Comparison of ENCODE assay signal across 11 mouse cellular contexts in genomic region chr2:164414581-164414980, GRCm38 (mm10). TPM values are rescaled to one million over a fixed set of nuclear protein-coding genes. Genes with fewer than 3 reads are reported as not detected.
DNase-seq lines count a peak whose midpoint lies in the region; ATAC-seq and TF ChIP-seq lines count a peak whose summit lies in the region.
"Had no signal": no experiment of that assay in that cellular context is flagged by ENCODE, and none has a peak within 500 bp of the region (broad histone marks: within the 10 kb centered on the region; RNA-seq: fewer than 3 reads in every experiment).

No protein-coding gene starts in this region.

- no peak for ATAC-seq in stomach, embryonic 14.5 days (ENCODE audit: insufficient number of reproducible peaks, insufficient read depth, low FRiP score, low read depth)
- ATAC-seq in stomach, postnatal 0 days (ENCODE audit: low FRiP score, low TSS enrichment), result no peak
- 0 out of 2 replicates have a peak, but pooled peaks have one; percentile 3 for ATAC-seq in granulocyte monocyte progenitor cell, adult 5-6 weeks (replicated peaks; ENCODE audit: poor library complexity, severe bottlenecking)
- ATAC-seq in liver, postnatal 0 days, result no peak

- DNase-seq in stomach, postnatal 0 days (ENCODE audit: low spot score), result no peak
- no peak for DNase-seq in liver, postnatal 0 days
- DNase-seq in cerebellum, adult 11-12 months, result no peak
- no peak for DNase-seq in right cerebral cortex, postnatal 36 days (ENCODE audit: low spot score in 2 of 2)
- DNase-seq in ovary, adult 18-20 months (ENCODE audit: low spot score), result no peak
- DNase-seq: cerebellum, adult 8-10 months; gastrocnemius, postnatal 14 days had no signal

- H3K36me3 ChIP-seq in stomach, embryonic 14.5 days (ENCODE audit: control insufficient read depth, insufficient read depth, low read length), result no peaks in the 10 kb centered on the region
- H3K36me3 ChIP-seq in stomach, postnatal 0 days (ENCODE audit: control insufficient read depth, insufficient read depth, low read length), result no peaks in the 10 kb centered on the region
- no peaks in the 10 kb centered on the region for H3K36me3 ChIP-seq in liver, postnatal 0 days (replicated peaks; ENCODE audit: insufficient read depth, low read length)

- WGBS in stomach, embryonic 14.5 days, result 68% methylated on average over 10 of the region's 10 CpGs
- WGBS in stomach, postnatal 0 days, result 58% methylated on average over 10 of the region's 10 CpGs
- 46% methylated on average over 10 of the region's 10 CpGs for WGBS in liver, postnatal 0 days (ENCODE audit: insufficient replicate concordance)

- H3K4me3 ChIP-seq in stomach, embryonic 14.5 days (ENCODE audit: low read depth, low read length), result no peak overlapping the region
- no peak overlapping the region for H3K4me3 ChIP-seq in stomach, postnatal 0 days (ENCODE audit: low read depth, low read length)
- no peak overlapping the region for H3K4me3 ChIP-seq in liver, postnatal 0 days (ENCODE audit: low read depth, low read length)
- H3K4me3 ChIP-seq: myocyte had no signal

- H3K4me1 ChIP-seq in stomach, embryonic 14.5 days (ENCODE audit: control insufficient read depth, insufficient read depth, low read length), result no peaks in the 10 kb centered on the region
- H3K4me1 ChIP-seq in stomach, postnatal 0 days (replicated peaks; ENCODE audit: control insufficient read depth, insufficient read depth), result no peaks in the 10 kb centered on the region
- peaks cover 22% of the 10 kb centered on the region for H3K4me1 ChIP-seq in liver, postnatal 0 days (ENCODE audit: insufficient read depth)

- no peaks in the 10 kb centered on the region for H3K9me3 ChIP-seq in stomach, embryonic 14.5 days (ENCODE audit: control insufficient read depth, low read depth, low read length)
- H3K9me3 ChIP-seq in stomach, postnatal 0 days (ENCODE audit: control insufficient read depth, low read length), result no peaks in the 10 kb centered on the region
- no peaks in the 10 kb centered on the region for H3K9me3 ChIP-seq in liver, postnatal 0 days (ENCODE audit: low read length)

- no peak for TF ChIP-seq CTCF in stomach, postnatal 0 days (IDR thresholded peaks at IDR 0.05; ENCODE audit: low read depth)
- TF ChIP-seq CTCF in liver, postnatal 0 days (IDR thresholded peaks at IDR 0.05; ENCODE audit: low read depth), result no peak

- H3K4me2 ChIP-seq in stomach, embryonic 14.5 days (replicated peaks; ENCODE audit: low read depth, low read length), result peak overlapping the region; percentile 31
- no peak overlapping the region for H3K4me2 ChIP-seq in stomach, postnatal 0 days (replicated peaks; ENCODE audit: low read depth)
- peak overlapping the region; percentile 32; the same call in 1 of the 2 replicates for H3K4me2 ChIP-seq in liver, postnatal 0 days (ENCODE audit: low read depth, low read length)

- no peak overlapping the region for H3K27ac ChIP-seq in stomach, embryonic 14.5 days (ENCODE audit: low read length)
- no peak overlapping the region for H3K27ac ChIP-seq in stomach, postnatal 0 days (replicated peaks)
- H3K27ac ChIP-seq in liver, postnatal 0 days (ENCODE audit: low read depth), result no peak overlapping the region

- no peaks in the 10 kb centered on the region for H3K27me3 ChIP-seq in stomach, embryonic 14.5 days (ENCODE audit: control insufficient read depth, insufficient read depth, low read length)
- no peaks in the 10 kb centered on the region for H3K27me3 ChIP-seq in stomach, postnatal 0 days (ENCODE audit: control insufficient read depth, insufficient read depth, low read length)
- H3K27me3 ChIP-seq in liver, postnatal 0 days (ENCODE audit: insufficient read depth, low read length), result peaks cover 9% of the 10 kb centered on the region; the same call in 1 of the 2 replicates

- no peak overlapping the region for H3K9ac ChIP-seq in stomach, embryonic 14.5 days (replicated peaks; ENCODE audit: low read depth, low read length)
- no peak overlapping the region for H3K9ac ChIP-seq in stomach, postnatal 0 days (ENCODE audit: low read length)
- no peak overlapping the region; the same call in 1 of the 2 replicates for H3K9ac ChIP-seq in liver, postnatal 0 days (replicated peaks)

- no peak for TF ChIP-seq EP300 in stomach, postnatal 0 days (optimal IDR thresholded peaks at IDR 0.05)
- no peak for TF ChIP-seq EP300 in liver, postnatal 0 days (IDR thresholded peaks at IDR 0.05; ENCODE audit: low read depth)

RNA-seq across cellular contexts. Expression of gene Matn4, which starts 9.6 kb away (rescaled TPM):
- 1.1 and 2.0 TPM in 2 replicates for polyA plus RNA-seq in stomach, embryonic 14.5 days (2014; fragmentation: Nextera tagmentation; extraction: Ambion mirVana)
- 2.0 and 3.1 TPM in 2 replicates for polyA plus RNA-seq in stomach, postnatal 0 days (2015; fragmentation: Nextera tagmentation; extraction: Ambion mirVana)
- total RNA-seq in granulocyte monocyte progenitor cell, adult 5-6 weeks (2014; fragmentation: Nextera tagmentation), result not detected in 2 replicates
- not detected in 2 replicates for total RNA-seq in granulocyte monocyte progenitor cell, adult 5-6 weeks (2017)
- 0.18 and 0.25 TPM in 2 replicates for polyA plus RNA-seq in liver, postnatal 0 days (2015; fragmentation: Nextera tagmentation; extraction: Ambion mirVana)

RNA-seq across cellular contexts. Expression of gene Rbpjl, which starts 11.6 kb away (rescaled TPM):
- 0.14 and 6.6 TPM in 2 replicates for polyA plus RNA-seq in stomach, embryonic 14.5 days (2014; fragmentation: Nextera tagmentation; extraction: Ambion mirVana)
- 0.32 and 0.36 TPM in 2 replicates for polyA plus RNA-seq in stomach, postnatal 0 days (2015; fragmentation: Nextera tagmentation; extraction: Ambion mirVana)
- total RNA-seq in granulocyte monocyte progenitor cell, adult 5-6 weeks (2014; fragmentation: Nextera tagmentation), result not detected in 2 replicates
- total RNA-seq in granulocyte monocyte progenitor cell, adult 5-6 weeks (2017), result not detected in 2 replicates
- polyA plus RNA-seq in liver, postnatal 0 days (2015; fragmentation: Nextera tagmentation; extraction: Ambion mirVana), result not detected in 2 replicates
- polyA plus RNA-seq: thymus, postnatal 0 days had no signal

RNA-seq across cellular contexts. Expression of gene Slpi, which starts 25.7 kb away (rescaled TPM):
- polyA plus RNA-seq in stomach, embryonic 14.5 days (2014; fragmentation: Nextera tagmentation; extraction: Ambion mirVana), result 0.58 and 1.8 TPM in 2 replicates
- polyA plus RNA-seq in stomach, postnatal 0 days (2015; fragmentation: Nextera tagmentation; extraction: Ambion mirVana), result 4,305 and 4,348 TPM in 2 replicates
- 228 and 251 TPM in 2 replicates for total RNA-seq in granulocyte monocyte progenitor cell, adult 5-6 weeks (2014; fragmentation: Nextera tagmentation)
- 46.7 and 49.3 TPM in 2 replicates for total RNA-seq in granulocyte monocyte progenitor cell, adult 5-6 weeks (2017)
- polyA plus RNA-seq in liver, postnatal 0 days (2015; fragmentation: Nextera tagmentation; extraction: Ambion mirVana), result 59.4 and 63.6 TPM in 2 replicates

RNA-seq across cellular contexts. Expression of gene Sdc4, which starts 29.1 kb away (rescaled TPM):
- polyA plus RNA-seq in stomach, embryonic 14.5 days (2014; fragmentation: Nextera tagmentation; extraction: Ambion mirVana), result 104 and 120 TPM in 2 replicates
- polyA plus RNA-seq in stomach, postnatal 0 days (2015; fragmentation: Nextera tagmentation; extraction: Ambion mirVana), result 133 and 143 TPM in 2 replicates
- total RNA-seq in granulocyte monocyte progenitor cell, adult 5-6 weeks (2014; fragmentation: Nextera tagmentation), result not detected in 2 replicates
- total RNA-seq in granulocyte monocyte progenitor cell, adult 5-6 weeks (2017), result not detected in 2 replicates
- 194 and 208 TPM in 2 replicates for polyA plus RNA-seq in liver, postnatal 0 days (2015; fragmentation: Nextera tagmentation; extraction: Ambion mirVana)

RNA-seq across cellular contexts. Expression of gene Sys1, which starts 42.2 kb away (rescaled TPM):
- polyA plus RNA-seq in stomach, embryonic 14.5 days (2014; fragmentation: Nextera tagmentation; extraction: Ambion mirVana), result 65.0 and 67.6 TPM in 2 replicates
- 46.9 and 48.6 TPM in 2 replicates for polyA plus RNA-seq in stomach, postnatal 0 days (2015; fragmentation: Nextera tagmentation; extraction: Ambion mirVana)
- total RNA-seq in granulocyte monocyte progenitor cell, adult 5-6 weeks (2014; fragmentation: Nextera tagmentation), result 30.4 and 35.3 TPM in 2 replicates
- total RNA-seq in granulocyte monocyte progenitor cell, adult 5-6 weeks (2017), result 11.5 and 18.1 TPM in 2 replicates
- 43.5 and 46.2 TPM in 2 replicates for polyA plus RNA-seq in liver, postnatal 0 days (2015; fragmentation: Nextera tagmentation; extraction: Ambion mirVana)

Comparison
In these comparisons a context has a peak if more than half of its experiments do, and no peak if none do; other contexts are left out.
1. RNA of gene Slpi, which starts 25.7 kb away (polyA plus RNA-seq): 4,305 to 4,348 TPM in stomach, postnatal 0 days; 59.4 to 63.6 TPM in liver, postnatal 0 days and 0.58 to 1.8 TPM in stomach, embryonic 14.5 days; every median in the first group is over 10 times any median in the second.